Comparison of ENCODE assay signal across 22 mouse cellular contexts in genomic region chr2:93647924-93648575, GRCm38 (mm10). TPM values are rescaled to one million over a fixed set of nuclear protein-coding genes. Genes with fewer than 3 reads are reported as not detected.
DNase-seq lines count a peak whose midpoint lies in the region; ATAC-seq lines count a peak whose summit lies in the region.
"Had no signal": no experiment of that assay in that cellular context is flagged by ENCODE, and none has a peak within 500 bp of the region (broad histone marks: within the 10 kb centered on the region; RNA-seq: fewer than 3 reads in every experiment).

No protein-coding gene starts in this region.

- H3K4me3 ChIP-seq in forebrain, embryonic 11.5 days (ENCODE audit: low read depth, low read length), result peak overlapping the region; percentile 22
- no peak overlapping the region for H3K4me3 ChIP-seq in forebrain, embryonic 16.5 days (replicated peaks; ENCODE audit: low read length)
- H3K4me3 ChIP-seq in midbrain, embryonic 10.5 days, result peak overlapping the region; percentile 35
- no peak overlapping the region for H3K4me3 ChIP-seq in midbrain, embryonic 16.5 days (ENCODE audit: low read depth, low read length)
- H3K4me3 ChIP-seq in embryonic facial prominence, embryonic 12.5 days, result peak overlapping the region; percentile 70
- peak overlapping the region; percentile 34; the same call in 1 of the 2 replicates for H3K4me3 ChIP-seq in limb, embryonic 12.5 days (replicated peaks)
- H3K4me3 ChIP-seq: neural tube, embryonic 13.5 days had no signal

- H3K9me3 ChIP-seq in forebrain, embryonic 11.5 days (ENCODE audit: control insufficient read depth, low read length), result no peaks in the 10 kb centered on the region
- no peaks in the 10 kb centered on the region for H3K9me3 ChIP-seq in forebrain, embryonic 16.5 days (ENCODE audit: control insufficient read depth, low read length)
- H3K9me3 ChIP-seq in midbrain, embryonic 10.5 days (replicated peaks), result no peaks in the 10 kb centered on the region
- H3K9me3 ChIP-seq in midbrain, embryonic 16.5 days (replicated peaks; ENCODE audit: control insufficient read depth, low read length, poor library complexity, severe bottlenecking), result no peaks in the 10 kb centered on the region
- no peaks in the 10 kb centered on the region for H3K9me3 ChIP-seq in embryonic facial prominence, embryonic 12.5 days
- H3K9me3 ChIP-seq in limb, embryonic 12.5 days, result no peaks in the 10 kb centered on the region
- H3K9me3 ChIP-seq: heart, embryonic 15.5 days; intestine, embryonic 15.5 days; neural tube, embryonic 13.5 days had no signal

- H3K27ac ChIP-seq in forebrain, embryonic 11.5 days (ENCODE audit: low read depth, low read length), result 0 out of 2 replicates have a peak overlapping the region, but pooled peaks have one; percentile 12
- no peak overlapping the region for H3K27ac ChIP-seq in forebrain, embryonic 16.5 days (ENCODE audit: low read length)
- H3K27ac ChIP-seq in midbrain, embryonic 10.5 days (replicated peaks), result 0 out of 2 replicates have a peak overlapping the region, but pooled peaks have one; percentile 17
- no peak overlapping the region for H3K27ac ChIP-seq in midbrain, embryonic 16.5 days (ENCODE audit: low read length)
- peak overlapping the region; percentile 78 for H3K27ac ChIP-seq in embryonic facial prominence, embryonic 12.5 days
- no peak overlapping the region for H3K27ac ChIP-seq in limb, embryonic 12.5 days
- H3K27ac ChIP-seq: heart, embryonic 15.5 days; intestine, embryonic 15.5 days; macrophage; neural tube, embryonic 13.5 days had no signal

- no peaks in the 10 kb centered on the region for H3K36me3 ChIP-seq in forebrain, embryonic 11.5 days (ENCODE audit: control insufficient read depth, insufficient read depth, low read length)
- H3K36me3 ChIP-seq in forebrain, embryonic 16.5 days (ENCODE audit: control insufficient read depth, insufficient read depth), result no peaks in the 10 kb centered on the region
- H3K36me3 ChIP-seq in midbrain, embryonic 10.5 days, result no peaks in the 10 kb centered on the region
- no peaks in the 10 kb centered on the region for H3K36me3 ChIP-seq in midbrain, embryonic 16.5 days (ENCODE audit: control insufficient read depth, insufficient read depth, low read length)
- peaks cover 16% of the 10 kb centered on the region for H3K36me3 ChIP-seq in embryonic facial prominence, embryonic 12.5 days
- H3K36me3 ChIP-seq in limb, embryonic 12.5 days, result no peaks in the 10 kb centered on the region
- H3K36me3 ChIP-seq: heart, embryonic 15.5 days; intestine, embryonic 15.5 days; neural tube, embryonic 13.5 days had no signal

- ATAC-seq in forebrain, embryonic 11.5 days (replicated peaks; ENCODE audit: low FRiP score), result no peak
- ATAC-seq in forebrain, embryonic 16.5 days, result no peak
- ATAC-seq in midbrain, embryonic 16.5 days, result no peak
- ATAC-seq in embryonic facial prominence, embryonic 12.5 days (ENCODE audit: insufficient number of reproducible peaks, insufficient read depth, low FRiP score, low TSS enrichment), result no peak
- ATAC-seq in limb, embryonic 12.5 days (ENCODE audit: insufficient number of reproducible peaks, insufficient read depth, low FRiP score, low TSS enrichment, low read depth), result no peak
- ATAC-seq: CD4-positive, CD25-positive, alpha-beta regulatory T cell, adult 4 months; intestine, embryonic 15.5 days had no signal

- no peak overlapping the region; the same call in 1 of the 2 replicates for H3K9ac ChIP-seq in forebrain, embryonic 11.5 days (ENCODE audit: low read length)
- no peak overlapping the region for H3K9ac ChIP-seq in forebrain, embryonic 16.5 days (replicated peaks; ENCODE audit: low read depth, low read length)
- H3K9ac ChIP-seq in midbrain, embryonic 16.5 days (ENCODE audit: low read depth, low read length), result no peak overlapping the region
- H3K9ac ChIP-seq in embryonic facial prominence, embryonic 12.5 days, result peak overlapping the region; percentile 99
- peak overlapping the region; percentile 48; the same call in 1 of the 2 replicates for H3K9ac ChIP-seq in limb, embryonic 12.5 days (replicated peaks)
- H3K9ac ChIP-seq: heart, embryonic 15.5 days; intestine, embryonic 15.5 days; neural tube, embryonic 13.5 days had no signal

- peaks cover 76% of the 10 kb centered on the region for H3K27me3 ChIP-seq in forebrain, embryonic 11.5 days (ENCODE audit: control insufficient read depth, insufficient read depth, low read length)
- H3K27me3 ChIP-seq in forebrain, embryonic 16.5 days (replicated peaks; ENCODE audit: control insufficient read depth, insufficient read depth, low read length), result peaks cover 55% of the 10 kb centered on the region
- peaks cover 100% of the 10 kb centered on the region for H3K27me3 ChIP-seq in midbrain, embryonic 10.5 days (ENCODE audit: low read depth, poor library complexity, severe bottlenecking)
- H3K27me3 ChIP-seq in midbrain, embryonic 16.5 days (ENCODE audit: control insufficient read depth, insufficient read depth, low read depth, low read length), result peaks cover 53% of the 10 kb centered on the region
- H3K27me3 ChIP-seq in embryonic facial prominence, embryonic 12.5 days, result peaks cover 42% of the 10 kb centered on the region
- peaks cover 89% of the 10 kb centered on the region for H3K27me3 ChIP-seq in limb, embryonic 12.5 days

- peaks cover 8% of the 10 kb centered on the region; the same call in 1 of the 2 replicates for H3K4me1 ChIP-seq in forebrain, embryonic 11.5 days (replicated peaks; ENCODE audit: control insufficient read depth, insufficient read depth, low read length)
- H3K4me1 ChIP-seq in forebrain, embryonic 16.5 days (replicated peaks; ENCODE audit: control insufficient read depth, insufficient read depth, low read length), result peaks cover 11% of the 10 kb centered on the region
- H3K4me1 ChIP-seq in midbrain, embryonic 10.5 days, result peaks cover 19% of the 10 kb centered on the region
- peaks cover 4% of the 10 kb centered on the region for H3K4me1 ChIP-seq in midbrain, embryonic 16.5 days (ENCODE audit: control insufficient read depth, insufficient read depth, low read length)
- H3K4me1 ChIP-seq in embryonic facial prominence, embryonic 12.5 days, result peaks cover 49% of the 10 kb centered on the region
- peaks cover 41% of the 10 kb centered on the region for H3K4me1 ChIP-seq in limb, embryonic 12.5 days (replicated peaks)

- peak overlapping the region; percentile 37; the same call in 1 of the 2 replicates for H3K4me2 ChIP-seq in forebrain, embryonic 11.5 days (ENCODE audit: low read depth, low read length, severe bottlenecking)
- no peak overlapping the region for H3K4me2 ChIP-seq in forebrain, embryonic 16.5 days (ENCODE audit: low read length)
- H3K4me2 ChIP-seq in midbrain, embryonic 16.5 days (ENCODE audit: low read length), result no peak overlapping the region
- H3K4me2 ChIP-seq in embryonic facial prominence, embryonic 12.5 days (replicated peaks), result peak overlapping the region; percentile 67
- H3K4me2 ChIP-seq in limb, embryonic 12.5 days, result peak overlapping the region; percentile 74
- H3K4me2 ChIP-seq: neural tube, embryonic 13.5 days had no signal

- DNase-seq in forebrain, embryonic 11.5 days (ENCODE audit: low spot score), result no peak
- peak; percentile 41 for DNase-seq in midbrain, embryonic 10.5 days (ENCODE audit: low spot score)
- DNase-seq in kidney, adult 8-10 months, result no peak
- DNase-seq in heart, postnatal 4 days, result no peak
- DNase-seq: adrenal gland, postnatal 14 days; gastrocnemius, postnatal 36 days; kidney, postnatal 25 days; layer of hippocampus, postnatal 36 days; right cerebral cortex, postnatal 4 days; thymus, postnatal 25 days had no signal

- WGBS in forebrain, embryonic 11.5 days, result under 1% methylated on average over 20 of the region's 20 CpGs
- WGBS in forebrain, embryonic 16.5 days, result under 1% methylated on average over 20 of the region's 20 CpGs
- WGBS in midbrain, embryonic 10.5 days, result 2% methylated on average over 20 of the region's 20 CpGs
- WGBS in midbrain, embryonic 16.5 days, result 2% methylated on average over 20 of the region's 20 CpGs
- 3% methylated on average over 20 of the region's 20 CpGs for WGBS in embryonic facial prominence, embryonic 12.5 days
- 3% methylated on average over 20 of the region's 20 CpGs for WGBS in limb, embryonic 12.5 days

RNA-seq across cellular contexts. Expression of gene Alx4, which starts 5.9 kb away (rescaled TPM):
- polyA plus RNA-seq in forebrain, embryonic 11.5 days (2014; fragmentation: Nextera tagmentation; extraction: Ambion mirVana), result 10.0 and 11.2 TPM in 2 replicates
- polyA plus RNA-seq in forebrain, embryonic 16.5 days (2015; fragmentation: Nextera tagmentation; extraction: Ambion mirVana), result 0.61 and 1.0 TPM in 2 replicates
- polyA plus RNA-seq in midbrain, embryonic 10.5 days (2016; fragmentation: Nextera tagmentation; extraction: Ambion mirVana), result 6.5 and 6.7 TPM in 2 replicates
- polyA plus RNA-seq in midbrain, embryonic 16.5 days (2015; fragmentation: Nextera tagmentation; extraction: Ambion mirVana), result 0.53 and 0.62 TPM in 2 replicates
- 24.3 and 27.8 TPM in 2 replicates for polyA plus RNA-seq in embryonic facial prominence, embryonic 12.5 days (2016; fragmentation: Nextera tagmentation; extraction: Ambion mirVana)
- 3.4 and 5.1 TPM in 2 replicates for polyA plus RNA-seq in limb, embryonic 12.5 days (2016; fragmentation: Nextera tagmentation; extraction: Ambion mirVana)
- total RNA-seq in heart, postnatal 4 days (2021), result under 1 TPM; 0.09 to 0.21 TPM
- total RNA-seq: hematopoietic stem cell, adult 5-6 weeks; liver, adult 2 months had no signal
- polyA plus RNA-seq: CD4-positive, CD25-positive, alpha-beta regulatory T cell, adult 4 months; liver, adult 2 months; macrophage; stomach, embryonic 14.5 days had no signal

Comparison
In these comparisons a context has a peak if more than half of its experiments do, and no peak if none do; other contexts are left out.
1. H3K27ac ChIP-seq: peak in forebrain, embryonic 11.5 days (single experiment), midbrain, embryonic 10.5 days (single experiment) and embryonic facial prominence, embryonic 12.5 days (single experiment); none in forebrain, embryonic 16.5 days (single experiment), midbrain, embryonic 16.5 days (single experiment) and limb, embryonic 12.5 days (single experiment).
2. H3K4me2 ChIP-seq: peak in forebrain, embryonic 11.5 days (single experiment), embryonic facial prominence, embryonic 12.5 days (single experiment) and limb, embryonic 12.5 days (single experiment); none in forebrain, embryonic 16.5 days (single experiment) and midbrain, embryonic 16.5 days (single experiment).
3. H3K4me3 ChIP-seq: peak in forebrain, embryonic 11.5 days (single experiment), midbrain, embryonic 10.5 days (single experiment), embryonic facial prominence, embryonic 12.5 days (single experiment) and limb, embryonic 12.5 days (single experiment); none in forebrain, embryonic 16.5 days (single experiment) and midbrain, embryonic 16.5 days (single experiment).
4. H3K9ac ChIP-seq: peak in embryonic facial prominence, embryonic 12.5 days (single experiment) and limb, embryonic 12.5 days (single experiment); none in forebrain, embryonic 11.5 days (single experiment), forebrain, embryonic 16.5 days (single experiment) and midbrain, embryonic 16.5 days (single experiment).